Mouse (Mus musculus) lung, postnatal 36 days (tissue): Measurements from ENCODE around the gene Zfp551.

Source experiments
- DNase-seq: peaks from one replicate; pipeline ENCODE4 v3.0.0; 2022; ENCODE audit warnings: mixed read lengths

Zfp551 gene

DNA sequence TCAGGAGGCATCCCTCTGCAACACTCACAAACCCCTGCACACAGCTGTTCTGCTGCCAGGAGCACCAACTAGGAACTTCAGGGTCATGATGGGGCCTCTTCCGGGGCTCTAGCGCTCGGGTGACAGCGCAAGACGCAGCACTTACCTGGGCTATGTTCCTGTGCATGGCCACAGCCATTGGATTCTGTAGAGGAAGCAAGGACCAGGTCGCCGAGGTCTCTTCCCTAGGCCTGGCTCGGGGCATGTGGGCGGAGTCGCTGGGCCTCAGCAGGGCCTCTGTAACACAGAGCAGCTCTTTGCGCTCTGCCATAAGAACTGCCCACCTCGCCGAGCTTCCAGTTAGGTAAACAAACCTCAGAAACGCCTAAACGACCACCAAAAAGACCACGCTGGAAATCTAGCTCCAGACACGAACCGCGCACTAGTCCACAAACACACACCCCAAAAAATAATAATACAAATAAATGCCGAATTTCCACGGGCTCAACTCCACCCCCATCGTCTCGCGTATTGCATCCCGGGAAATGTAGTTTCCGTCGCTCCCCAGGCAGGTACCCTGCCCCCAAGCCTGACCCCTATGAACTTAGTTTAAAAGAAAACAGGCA, at the start of gene Zfp551:
Gene Zfp551, minus strand, starts transcription at position 507 of the 605 bp plus-strand sequence.
- peak; percentile 74 for DNase-seq

DNA sequence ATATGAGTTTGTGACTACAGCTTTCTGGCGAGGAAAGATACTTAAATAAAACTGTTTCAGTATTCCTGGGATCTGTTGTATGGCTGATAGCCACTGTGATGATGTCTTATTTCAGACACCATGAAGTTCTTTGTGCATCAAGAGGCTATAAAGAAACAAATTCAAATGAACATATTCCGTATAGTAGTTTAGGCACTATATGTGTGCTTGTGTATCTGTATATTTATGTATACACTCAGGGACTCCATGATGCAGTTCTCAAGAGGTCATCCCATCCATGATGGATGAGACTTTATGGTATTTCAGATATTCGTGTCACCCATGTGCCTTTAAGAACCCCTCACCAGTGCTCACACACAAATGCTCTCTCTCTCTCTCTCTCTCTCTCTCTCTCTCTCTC, 304 bp upstream of the Zfp551 start:
- DNase-seq, result no peak

DNA sequence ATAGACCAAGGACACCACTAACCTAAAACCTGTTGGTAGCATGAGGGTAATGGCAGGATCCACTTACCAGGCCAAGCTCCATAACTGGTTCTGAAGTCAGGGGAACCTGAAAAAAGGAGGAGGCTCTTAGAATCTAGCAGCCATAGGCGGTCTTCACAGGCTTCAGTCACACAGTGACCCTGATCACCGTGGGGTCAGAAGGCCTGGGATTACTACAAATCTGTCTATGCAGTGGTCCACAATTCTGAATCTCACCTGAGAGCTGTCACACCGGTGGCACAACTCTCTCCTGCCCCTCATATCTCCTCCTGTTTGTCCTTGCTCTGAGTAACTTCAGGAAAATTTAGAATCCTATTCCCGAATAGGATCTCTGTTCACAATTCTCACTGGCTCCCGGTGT, 810 bp downstream of the Zfp551 start:
- no peak for DNase-seq

DNA sequence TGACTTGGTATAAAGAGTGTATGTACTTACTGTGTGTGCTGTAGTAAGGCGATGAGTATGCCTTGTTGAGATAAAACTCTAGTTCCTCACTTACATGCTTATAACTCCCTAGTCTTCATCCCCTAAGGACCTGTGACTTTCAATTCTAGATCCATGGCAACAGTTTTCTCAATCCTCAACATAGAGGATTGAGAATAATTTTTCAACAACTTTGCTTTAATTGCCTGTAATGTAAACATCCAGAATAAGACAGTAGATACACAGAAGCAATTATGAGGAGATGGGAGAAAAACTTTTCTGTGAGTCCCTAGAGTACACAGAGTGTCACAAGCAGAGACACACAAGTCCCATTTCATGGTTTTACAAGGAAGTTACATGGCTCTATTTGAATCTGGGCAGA, 53.4 kb downstream of the Zfp551 start, which contains the start of gene Vmn1r84:
Gene Vmn1r84, minus strand, starts transcription at position 101 of the 400 bp plus-strand sequence.
- DNase-seq, result no peak
